Mouse (Mus musculus) gastrocnemius, postnatal 4 days (tissue): ENCODE results near the gene Syne3. TPM values are rescaled to one million over a fixed set of nuclear protein-coding genes. Genes with fewer than 3 reads are reported as not detected.

ENCODE experiments used
- DNase-seq, 2 experiments: peaks; one replicate each; pipeline ENCODE4 v3.0.0; 2021 to 2022; ENCODE audit warnings: low spot score in 2 of 2, mixed read lengths in 2 of 2
- microRNA-seq: library from miRNA; unstranded; fragments of <30 nt; microRNA quantifications from one replicate; pipeline ENCODE4 v1.2.0, GENCODE M21; 2021
- total RNA-seq, 2 experiments: library from RNA; stranded (reverse); gene quantifications; 2 replicates each; pipeline ENCODE4 v1.2.3; 2021

Gene Syne3
- total RNA-seq, 2 experiments from 2014 or later = 17.7 to 19.2 TPM

GRCm38 (mm10) chr12:104899161-104899560 lies 110.4 kb downstream of the Syne3 start:
- DNase-seq = no peak

- DNase-seq = no peak
Observed at GRCm38 (mm10) chr12:104898718-104899117, 110.9 kb downstream of the Syne3 start.

DNA sequence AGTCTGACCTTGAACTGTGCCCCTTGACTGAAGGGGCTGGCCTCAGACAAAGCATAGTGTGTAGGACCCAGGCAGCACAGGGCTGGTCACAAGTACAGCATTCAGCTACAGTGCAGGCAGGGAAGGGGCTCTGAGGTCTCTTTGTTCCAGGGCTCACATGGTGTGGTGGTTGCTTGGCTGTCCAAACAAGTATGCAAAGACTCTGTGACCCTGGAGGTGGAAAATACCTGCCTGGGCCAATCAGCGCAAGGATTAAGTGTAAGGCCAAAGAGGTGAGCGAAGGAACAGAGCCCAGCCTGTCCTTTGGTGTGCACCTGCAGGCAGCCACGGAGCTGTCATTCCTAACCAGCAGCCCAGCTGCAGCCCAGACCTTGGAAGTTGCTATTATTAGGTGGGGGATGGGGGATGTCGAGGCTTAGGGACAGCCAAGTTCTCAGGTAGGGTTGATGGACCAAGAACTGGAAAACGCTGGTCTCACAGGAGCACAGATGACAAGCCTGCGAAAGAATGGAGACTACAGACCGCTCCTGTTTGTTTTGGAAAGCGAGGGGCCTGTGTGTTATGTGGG lies 112.5 kb downstream of the Syne3 start:
- no peak for DNase-seq

DNA sequence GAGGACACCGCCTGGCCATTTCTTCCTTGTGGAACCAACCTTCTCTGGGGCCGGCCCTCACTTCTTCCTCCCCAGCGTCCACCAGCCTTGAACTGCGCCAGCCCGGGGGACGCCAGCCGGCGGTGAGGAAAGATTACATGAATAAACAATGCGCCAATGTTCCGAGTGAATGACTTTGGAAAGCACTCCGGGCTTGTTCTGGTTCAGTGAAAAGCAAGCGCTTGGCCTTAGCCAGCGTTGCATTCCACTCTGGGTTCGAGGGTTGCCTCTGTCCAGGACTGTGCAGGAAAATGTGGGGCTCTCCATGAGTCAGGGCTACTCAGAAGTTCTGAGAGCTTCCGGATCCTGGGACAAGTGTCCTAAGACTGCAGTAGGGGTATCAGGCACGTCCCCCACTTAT lies 113.0 kb downstream of the Syne3 start:
- DNase-seq = no peak

DNA sequence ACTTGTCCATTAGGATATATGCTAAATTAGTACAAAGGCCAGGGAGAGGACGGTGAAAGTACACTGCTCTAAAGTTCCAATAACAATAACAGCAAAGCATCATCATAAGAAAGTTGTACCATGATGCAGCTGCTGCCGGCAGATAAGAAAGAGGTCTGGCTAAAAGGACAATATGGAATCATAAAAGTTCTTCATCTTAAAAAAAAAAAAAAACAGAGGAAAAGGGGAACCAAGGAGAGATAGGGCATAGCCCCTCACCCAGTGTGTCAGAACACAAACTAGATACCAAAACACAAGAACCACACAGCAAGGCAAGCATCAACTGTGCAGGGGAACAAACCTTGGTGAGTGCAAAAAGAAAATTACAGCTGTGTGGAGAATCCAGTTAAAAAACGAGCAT lies 117.4 kb downstream of the Syne3 start:
- no peak for DNase-seq

DNA sequence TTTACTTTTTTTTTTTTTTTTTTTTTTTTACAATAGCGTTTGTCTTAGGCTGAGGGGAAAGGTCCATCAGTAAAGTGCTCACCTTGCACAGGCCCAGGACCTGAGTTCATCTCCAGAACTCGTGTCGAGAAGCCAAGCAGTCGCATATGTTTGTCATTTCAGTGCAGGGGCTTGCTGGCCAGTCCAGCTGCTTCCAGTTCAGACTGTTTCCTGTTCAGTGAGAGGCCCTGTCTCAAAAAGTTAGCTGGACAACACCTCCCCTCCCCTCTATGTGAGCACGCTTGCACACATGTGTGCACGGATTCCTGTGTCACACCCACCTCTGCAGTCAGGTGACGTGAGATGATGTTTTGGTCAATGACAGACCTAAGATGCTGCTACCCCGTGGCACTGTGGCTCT lies 119.5 kb downstream of the Syne3 start:
- DNase-seq = no peak

GRCm38 (mm10) chr12:104886104-104886503 lies 123.5 kb downstream of the Syne3 start:
- no peak for DNase-seq

DNA sequence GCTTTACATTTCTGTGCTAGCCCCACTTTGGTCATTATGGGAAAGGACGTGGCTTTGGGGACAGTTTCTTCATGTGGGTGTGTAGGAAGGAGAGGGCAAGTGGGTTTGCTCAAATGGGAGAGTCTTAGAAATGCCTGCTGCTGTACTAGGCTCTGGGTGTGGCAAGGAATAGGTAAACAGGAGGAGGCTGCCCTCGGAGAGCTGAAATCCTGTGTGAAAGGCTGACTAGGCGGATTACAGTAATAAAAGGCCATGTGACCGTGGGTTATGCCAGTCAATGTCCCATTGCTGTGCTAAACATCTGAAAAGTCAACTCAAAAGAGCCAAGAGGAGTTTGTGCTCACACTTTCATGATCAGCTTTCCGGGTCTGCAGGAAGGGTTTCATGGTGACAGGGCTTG lies 127.1 kb downstream of the Syne3 start:
- no peak for DNase-seq

GRCm38 (mm10) chr12:104882061-104882460 lies 127.5 kb downstream of the Syne3 start:
- no peak for DNase-seq

- DNase-seq = no peak
Observed at GRCm38 (mm10) chr12:104881518-104882060, 128.0 kb downstream of the Syne3 start.

- no peak for DNase-seq
Observed at GRCm38 (mm10) chr12:104880367-104880766, 129.2 kb downstream of the Syne3 start.

Small RNAs within 50 kb of the gene (microRNA-seq; reads per million reads assigned to microRNA genes)
- 5.7 reads per million, percentile 19 among the genes with 10 or more reads in this experiment for gene Mir3069

Other genes with a start within 250 kb of the Syne3 start
- gene Clmn, start 144.7 kb downstream of the Syne3 start, total RNA-seq = 1 to 10 TPM; 6.2 TPM
- 10 to 100 TPM; 64.0 to 65.3 TPM for gene Glrx5, start 22.9 kb upstream of the Syne3 start, total RNA-seq
- gene Tcl1b2, start 136.2 kb upstream of the Syne3 start, total RNA-seq = not detected
- not detected for gene Tcl1b1, start 149.9 kb upstream of the Syne3 start, total RNA-seq
- gene Tcl1b5, start 166.5 kb upstream of the Syne3 start, total RNA-seq = not detected
- not detected for gene Tcl1b3, start 181.2 kb upstream of the Syne3 start, total RNA-seq
- gene Tcl1b4, start 192.1 kb upstream of the Syne3 start, total RNA-seq = not detected
- not detected for gene Tcl1, start 213.0 kb upstream of the Syne3 start, total RNA-seq